Mouse (Mus musculus): ENCODE results near the gene Macf1. TPM values are rescaled to one million over a fixed set of nuclear protein-coding genes. Genes with fewer than 3 reads are reported as not detected.
A peak's percentile ranks its signal among the peaks of the same experiment; 100 is the strongest.

Macf1 gene
- polyA plus RNA-seq, 1 experiment: 251 TPM

DNA sequence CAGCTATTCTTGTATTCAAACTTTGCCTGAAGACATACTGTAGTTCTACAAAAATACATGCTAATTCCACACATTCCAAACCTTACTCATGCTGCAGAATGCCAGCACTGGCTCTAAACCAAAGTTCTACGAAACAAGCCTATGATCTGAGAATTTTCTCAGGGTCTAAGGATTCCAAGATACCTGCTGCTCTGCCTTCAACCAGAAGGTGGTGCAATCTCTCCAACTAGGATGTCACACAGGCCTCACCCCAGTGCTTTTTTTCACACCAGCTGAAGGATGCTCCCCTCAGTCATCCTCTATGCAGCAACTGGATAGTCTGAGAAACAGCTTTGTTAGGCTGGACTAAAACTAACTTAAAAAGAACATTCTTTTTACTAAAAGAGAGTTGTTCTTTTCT lies 148.9 kb downstream of the Macf1 start:
- peaks cover 2% of the 10 kb centered on the region for H3K4me1 ChIP-seq (ENCODE audit: control insufficient read depth, insufficient read depth, low read length)
- H3K9ac ChIP-seq (ENCODE audit: low read depth, poor library complexity, severe bottlenecking): no peak overlapping the region
- H3K9me3 ChIP-seq (replicated peaks; ENCODE audit: control insufficient read depth, insufficient read depth, low read length, poor library complexity, severe bottlenecking): no peaks in the 10 kb centered on the region
- TF ChIP-seq POLR2A (IDR thresholded peaks at IDR 0.05; ENCODE audit: insufficient read depth, low read length) (no peak), CTCF (IDR thresholded peaks at IDR 0.05; ENCODE audit: low read depth, low read length) (peak; percentile 45), EP300 (IDR thresholded peaks at IDR 0.05; ENCODE audit: insufficient read depth, low read depth, low read length) (no peak)
- no peaks in the 10 kb centered on the region; the same call in 1 of the 2 replicates for H3K36me3 ChIP-seq (ENCODE audit: control insufficient read depth, insufficient read depth, low read length, poor library complexity, severe bottlenecking)
- no peak overlapping the region for H3K27ac ChIP-seq (ENCODE audit: insufficient read depth, low read length)
- no peaks in the 10 kb centered on the region for H3K27me3 ChIP-seq (ENCODE audit: control insufficient read depth, insufficient read depth, low read length, poor library complexity, severe bottlenecking)
- no peak overlapping the region for H3K4me3 ChIP-seq (ENCODE audit: low read depth, low read length)

DNA sequence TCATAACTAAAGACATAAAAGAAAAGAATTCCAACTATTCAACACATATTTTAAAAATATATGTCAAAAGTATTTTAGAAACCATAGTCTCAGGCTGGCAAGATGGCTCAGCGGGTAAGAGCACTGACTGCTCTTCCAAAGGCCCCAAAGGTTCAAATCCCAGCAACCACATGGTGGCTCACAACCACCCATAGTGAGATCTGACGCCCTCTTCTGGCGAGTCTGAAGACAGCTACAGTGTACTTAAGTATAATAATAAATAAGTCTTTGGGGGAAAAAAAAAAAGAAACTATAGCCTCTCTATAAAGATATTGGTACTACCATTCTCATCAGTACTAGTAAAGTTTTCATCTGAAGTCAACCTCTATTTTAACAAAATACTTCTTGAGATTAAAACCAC lies 152.2 kb downstream of the Macf1 start:
- Histone ChIP-seq H3K4me3 (ENCODE audit: low read depth, low read length) (no peak overlapping the region), H3K9ac (ENCODE audit: low read depth, poor library complexity, severe bottlenecking) (no peak overlapping the region)
- TF ChIP-seq EP300 (IDR thresholded peaks at IDR 0.05; ENCODE audit: insufficient read depth, low read depth, low read length): no peak
- TF ChIP-seq CTCF (IDR thresholded peaks at IDR 0.05; ENCODE audit: low read depth, low read length): peak; percentile 19

DNA sequence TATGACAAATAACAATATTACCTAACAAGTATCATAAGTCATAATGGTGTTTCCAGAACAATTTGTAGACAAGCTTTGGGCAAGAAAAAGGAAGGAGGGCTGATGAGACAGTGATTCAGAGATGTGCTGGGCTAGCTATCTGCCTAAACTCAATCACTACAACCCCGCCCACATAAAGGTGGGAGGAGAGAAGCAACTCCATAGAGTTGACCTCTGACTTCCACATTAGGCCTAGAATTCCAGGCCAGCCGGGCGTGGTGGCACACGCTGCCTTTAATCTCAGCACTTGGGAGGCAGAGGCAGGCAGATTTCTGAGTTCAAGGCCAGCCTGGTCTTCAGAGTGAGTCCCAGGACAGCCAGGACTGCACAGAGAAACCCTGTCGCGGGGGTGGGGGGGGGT lies 153.2 kb downstream of the Macf1 start:
- TF ChIP-seq POLR2A (IDR thresholded peaks at IDR 0.05; ENCODE audit: insufficient read depth, low read length) (no peak), EP300 (IDR thresholded peaks at IDR 0.05; ENCODE audit: insufficient read depth, low read depth, low read length) (no peak), CTCF (IDR thresholded peaks at IDR 0.05; ENCODE audit: low read depth, low read length) (no peak)
- no peak overlapping the region for H3K9ac ChIP-seq (ENCODE audit: low read depth, poor library complexity, severe bottlenecking)

More for the DNA sequence above, 152.2 kb downstream of the Macf1 start:
- H3K9me3 ChIP-seq (replicated peaks; ENCODE audit: control insufficient read depth, insufficient read depth, low read length, poor library complexity, severe bottlenecking): no peaks in the 10 kb centered on the region
- H3K27ac ChIP-seq (ENCODE audit: insufficient read depth, low read length): no peak overlapping the region
- H3K36me3 ChIP-seq (ENCODE audit: control insufficient read depth, insufficient read depth, low read length, poor library complexity, severe bottlenecking): no peaks in the 10 kb centered on the region
- no peaks in the 10 kb centered on the region for H3K27me3 ChIP-seq (ENCODE audit: control insufficient read depth, insufficient read depth, low read length, poor library complexity, severe bottlenecking)
- H3K4me1 ChIP-seq (ENCODE audit: control insufficient read depth, insufficient read depth, low read length): peaks cover 2% of the 10 kb centered on the region

DNA sequence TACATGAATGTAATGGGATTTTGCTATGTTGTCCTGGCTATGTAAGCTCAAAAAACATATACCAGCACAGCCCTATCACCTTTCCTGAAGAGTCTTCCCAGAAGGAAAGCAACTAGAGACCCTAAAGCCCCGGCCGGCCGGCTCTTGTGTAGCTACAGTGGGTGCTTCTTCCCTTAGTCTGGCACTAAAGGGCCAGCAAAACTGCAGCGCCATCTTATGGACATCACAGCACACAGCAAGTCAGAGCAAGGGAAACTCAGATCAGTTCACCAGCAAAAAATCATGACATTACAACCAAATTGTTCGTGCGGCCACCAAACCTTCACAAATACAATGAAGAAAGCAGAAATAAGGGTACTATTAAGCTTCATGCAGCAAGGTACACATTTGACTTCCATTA lies 154.9 kb downstream of the Macf1 start:
- no peaks in the 10 kb centered on the region for H3K36me3 ChIP-seq (ENCODE audit: control insufficient read depth, insufficient read depth, low read length, poor library complexity, severe bottlenecking)
- no peaks in the 10 kb centered on the region for H3K9me3 ChIP-seq (replicated peaks; ENCODE audit: control insufficient read depth, insufficient read depth, low read length, poor library complexity, severe bottlenecking)
- no peak overlapping the region for H3K4me3 ChIP-seq (ENCODE audit: low read depth, low read length)
- TF ChIP-seq CTCF (IDR thresholded peaks at IDR 0.05; ENCODE audit: low read depth, low read length) (peak; percentile 74), EP300 (IDR thresholded peaks at IDR 0.05; ENCODE audit: insufficient read depth, low read depth, low read length) (no peak), POLR2A (IDR thresholded peaks at IDR 0.05; ENCODE audit: insufficient read depth, low read length) (no peak)
- no peak overlapping the region for H3K9ac ChIP-seq (ENCODE audit: low read depth, poor library complexity, severe bottlenecking)
- H3K27me3 ChIP-seq (ENCODE audit: control insufficient read depth, insufficient read depth, low read length, poor library complexity, severe bottlenecking): no peaks in the 10 kb centered on the region
- H3K4me1 ChIP-seq (ENCODE audit: control insufficient read depth, insufficient read depth, low read length): peaks cover 2% of the 10 kb centered on the region
- H3K27ac ChIP-seq (ENCODE audit: insufficient read depth, low read length): no peak overlapping the region

More for the DNA sequence above, 153.2 kb downstream of the Macf1 start:
- no peak overlapping the region for H3K4me3 ChIP-seq (ENCODE audit: low read depth, low read length)
- no peaks in the 10 kb centered on the region for H3K27me3 ChIP-seq (ENCODE audit: control insufficient read depth, insufficient read depth, low read length, poor library complexity, severe bottlenecking)
- H3K4me1 ChIP-seq (ENCODE audit: control insufficient read depth, insufficient read depth, low read length): peaks cover 2% of the 10 kb centered on the region
- no peaks in the 10 kb centered on the region for H3K9me3 ChIP-seq (replicated peaks; ENCODE audit: control insufficient read depth, insufficient read depth, low read length, poor library complexity, severe bottlenecking)
- H3K36me3 ChIP-seq (ENCODE audit: control insufficient read depth, insufficient read depth, low read length, poor library complexity, severe bottlenecking): no peaks in the 10 kb centered on the region
- no peak overlapping the region for H3K27ac ChIP-seq (ENCODE audit: insufficient read depth, low read length)

DNA sequence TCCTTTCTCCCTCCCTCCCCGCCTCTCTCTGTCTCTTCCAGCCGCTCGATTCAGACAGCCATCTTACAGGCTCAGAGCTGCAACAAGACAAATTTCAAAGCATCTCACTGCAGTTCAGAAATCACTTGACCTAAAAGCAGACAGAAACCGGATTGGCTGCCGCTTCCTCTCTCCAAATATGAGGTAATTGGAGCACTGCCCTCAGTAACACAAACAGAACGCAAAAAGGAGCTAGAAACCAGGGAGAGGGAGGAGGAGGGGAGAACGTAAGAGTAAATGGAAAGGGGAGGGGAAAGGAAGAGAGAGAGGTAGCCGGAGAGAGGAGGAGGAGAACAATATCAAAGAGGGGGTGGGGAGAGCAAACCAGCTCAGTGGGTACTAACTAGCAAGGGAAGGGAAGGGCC lies 156.6 kb downstream of the Macf1 start:
- no peaks in the 10 kb centered on the region for H3K27me3 ChIP-seq (ENCODE audit: control insufficient read depth, insufficient read depth, low read length, poor library complexity, severe bottlenecking)
- TF ChIP-seq CTCF (IDR thresholded peaks at IDR 0.05; ENCODE audit: low read depth, low read length) (no peak), POLR2A (IDR thresholded peaks at IDR 0.05; ENCODE audit: insufficient read depth, low read length) (no peak), EP300 (IDR thresholded peaks at IDR 0.05; ENCODE audit: insufficient read depth, low read depth, low read length) (no peak)
- H3K4me1 ChIP-seq (ENCODE audit: control insufficient read depth, insufficient read depth, low read length): peaks cover 3% of the 10 kb centered on the region
- H3K9ac ChIP-seq (ENCODE audit: low read depth, poor library complexity, severe bottlenecking): no peak overlapping the region
- no peaks in the 10 kb centered on the region for H3K36me3 ChIP-seq (ENCODE audit: control insufficient read depth, insufficient read depth, low read length, poor library complexity, severe bottlenecking)
- no peaks in the 10 kb centered on the region for H3K9me3 ChIP-seq (replicated peaks; ENCODE audit: control insufficient read depth, insufficient read depth, low read length, poor library complexity, severe bottlenecking)
- H3K27ac ChIP-seq (ENCODE audit: insufficient read depth, low read length): no peak overlapping the region
- H3K4me3 ChIP-seq (ENCODE audit: low read depth, low read length): no peak overlapping the region

DNA sequence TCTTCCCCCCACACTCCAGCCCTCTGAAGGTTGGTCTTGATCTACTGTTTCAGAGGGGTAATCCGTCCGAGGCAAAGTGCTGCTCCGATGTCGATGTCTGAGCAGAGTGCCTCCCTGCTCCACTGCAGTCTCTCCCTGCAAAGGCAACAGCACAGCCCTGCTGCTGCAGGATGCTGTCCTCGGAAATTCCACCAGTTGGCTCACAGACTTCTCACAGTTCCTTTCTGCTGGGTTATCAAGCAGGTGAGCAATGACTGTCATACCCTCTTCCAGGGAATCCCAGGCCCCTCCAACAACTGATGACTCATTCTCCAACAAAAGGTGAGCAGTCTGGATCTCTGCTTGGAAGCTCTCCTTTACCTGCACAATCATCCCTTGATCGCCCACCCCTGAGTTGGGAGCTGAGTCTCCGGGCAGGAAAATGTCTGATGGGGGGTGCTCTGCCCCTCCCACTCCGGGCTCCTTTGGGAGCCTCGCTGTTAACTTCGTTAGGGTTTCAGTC lies 157.3 kb downstream of the Macf1 start:
- Histone ChIP-seq H3K27me3 (ENCODE audit: control insufficient read depth, insufficient read depth, low read length, poor library complexity, severe bottlenecking) (no peaks in the 10 kb centered on the region), H3K27ac (ENCODE audit: insufficient read depth, low read length) (no peak overlapping the region), H3K9me3 (replicated peaks; ENCODE audit: control insufficient read depth, insufficient read depth, low read length, poor library complexity, severe bottlenecking) (no peaks in the 10 kb centered on the region), H3K36me3 (ENCODE audit: control insufficient read depth, insufficient read depth, low read length, poor library complexity, severe bottlenecking) (no peaks in the 10 kb centered on the region), H3K4me3 (ENCODE audit: low read depth, low read length) (no peak overlapping the region), H3K4me1 (ENCODE audit: control insufficient read depth, insufficient read depth, low read length) (peaks cover 2% of the 10 kb centered on the region), H3K9ac (ENCODE audit: low read depth, poor library complexity, severe bottlenecking) (no peak overlapping the region)
- TF ChIP-seq EP300 (IDR thresholded peaks at IDR 0.05; ENCODE audit: insufficient read depth, low read depth, low read length): no peak
- TF ChIP-seq POLR2A (IDR thresholded peaks at IDR 0.05; ENCODE audit: insufficient read depth, low read length): no peak
- TF ChIP-seq CTCF (IDR thresholded peaks at IDR 0.05; ENCODE audit: low read depth, low read length): no peak

All from ES-Bruce4 (cell line).